Mouse (Mus musculus) erythroid progenitor cell, adult 5-6 weeks (primary cell): ENCODE results near the gene Zfp120. TPM values are rescaled to one million over a fixed set of nuclear protein-coding genes. Genes with fewer than 3 reads are reported as not detected.
A peak's percentile ranks its signal among the peaks of the same experiment; 100 is the strongest.
"Not testable (repeated sequence)": the region's sequence is repeated elsewhere in the genome, so short reads cannot be mapped to it uniquely, and the experiment has no call there.

Experiments
- ATAC-seq: replicated peaks from 2 replicates; pipeline ENCODE4 v1.8.0; 2016; ENCODE audit warnings: moderate number of reproducible peaks, mild to moderate bottlenecking, moderate TSS enrichment, inconsistent platforms; ENCODE audit not compliant: poor library complexity, low FRiP score, severe bottlenecking
- total RNA-seq, 2 experiments: library from RNA; stranded (forward) in 1 of 2; stranded (reverse) in 1 of 2; fragments of 150-400 nt in 1 of 2; fragments of 186-747, 209-891 nt in 1 of 2; gene quantifications; 2 replicates each; pipeline versions ENCODE4 v1.2.3 to v1.2.4; 2015 to 2017; ENCODE audit warnings: low replicate concordance in 2 of 2

The Zfp120 gene
- total RNA-seq (2015; ENCODE audit: low replicate concordance) (2.2 and 2.5 TPM in 2 replicates), total RNA-seq (2017; ENCODE audit: low replicate concordance) (4.4 and 26.9 TPM in 2 replicates)

DNA sequence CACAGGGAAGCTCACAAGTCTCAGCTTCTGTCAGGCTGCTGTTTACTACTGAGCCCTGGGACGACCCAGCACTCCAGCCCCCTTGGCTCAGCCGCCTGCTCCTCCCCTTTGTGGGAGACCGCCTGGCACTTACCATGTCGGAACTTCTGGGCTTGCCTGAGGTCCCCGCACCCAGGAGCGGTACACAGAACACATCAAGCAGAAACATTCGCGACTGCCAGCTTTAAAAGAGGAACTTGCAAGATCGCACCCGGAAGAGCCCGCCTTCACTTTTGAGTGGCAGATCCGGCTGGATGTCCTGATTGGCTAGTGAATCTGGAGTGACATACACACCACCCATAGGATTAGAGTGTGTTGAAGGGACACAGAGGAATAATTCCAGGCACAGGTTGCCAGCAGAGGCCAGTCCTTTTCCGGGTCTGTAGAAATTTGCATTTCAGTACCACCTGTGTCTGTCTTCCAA lies at the start of gene Zfp120:
Gene Zfp120, minus strand, starts transcription at position 274 of the 463 bp plus-strand sequence.
- ATAC-seq, result peak; percentile 89

DNA sequence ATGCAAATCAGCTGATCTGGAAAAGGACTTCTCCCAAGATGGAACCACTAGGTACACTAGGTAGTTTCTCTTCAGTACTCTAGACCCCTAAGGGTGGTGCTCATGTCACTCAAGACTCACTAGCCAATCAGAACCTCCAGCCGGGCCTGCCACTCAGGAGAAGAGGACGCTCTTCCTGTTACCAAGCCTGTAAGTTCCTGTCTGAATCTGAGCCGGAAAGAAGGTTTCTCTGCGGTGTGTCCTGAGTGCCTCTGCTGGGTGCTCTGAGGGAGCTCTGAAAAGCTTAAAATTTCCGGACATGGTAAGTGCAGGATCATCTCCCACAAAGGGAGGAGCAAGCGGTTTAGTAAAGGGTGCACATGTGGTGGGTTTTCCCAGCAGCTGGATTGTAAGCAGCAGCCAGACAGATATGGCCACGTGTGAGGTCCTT lies 45.1 kb upstream of the Zfp120 start, which contains the start of gene Gm14139:
Gene Gm14139, plus strand, starts transcription at position 186 of the 430 bp plus-strand sequence.
- ATAC-seq, result not testable (repeated sequence)

DNA sequence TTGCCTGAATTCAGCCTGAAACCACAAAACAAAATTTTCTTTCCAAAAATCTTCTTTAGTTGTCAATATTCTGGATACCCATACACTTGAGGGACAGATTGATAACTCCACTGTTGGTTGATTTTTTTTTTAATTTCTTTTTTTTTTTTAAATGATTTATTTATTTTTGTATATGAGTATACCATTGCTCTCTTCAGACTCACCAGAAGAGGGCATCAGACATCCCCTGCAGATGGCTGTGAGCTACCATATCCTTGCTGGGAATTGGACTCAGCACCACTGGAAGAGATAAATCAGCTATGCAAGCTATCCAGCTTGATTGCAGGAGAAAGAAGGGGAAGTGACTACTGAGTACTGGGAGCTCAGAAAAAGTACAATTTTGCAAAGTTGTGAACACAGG lies 44.5 kb upstream of the Zfp120 start:
- ATAC-seq, result not testable (repeated sequence)

DNA sequence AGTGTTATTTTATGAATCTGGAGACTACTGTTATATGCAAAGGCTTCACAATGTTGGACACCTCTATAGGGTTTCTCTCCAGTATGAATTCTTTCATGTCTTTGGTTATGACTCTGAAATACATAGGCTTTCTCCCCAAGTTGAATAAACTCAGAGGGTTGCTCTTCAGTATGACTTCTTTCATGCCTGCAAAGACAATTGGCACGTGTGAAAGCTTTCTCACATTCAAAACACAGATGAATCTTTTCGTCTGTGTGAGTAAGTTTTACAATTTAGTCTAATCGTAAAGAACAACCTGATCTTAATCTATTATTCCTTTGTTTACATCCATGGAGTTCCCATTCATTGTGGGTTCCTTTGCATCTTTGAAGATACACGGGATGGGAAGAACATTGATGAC lies 43.1 kb upstream of the Zfp120 start, which contains the start of gene Gm10770:
Gene Gm10770, minus strand, starts transcription at position 101 of the 400 bp plus-strand sequence.
- not testable (repeated sequence) for ATAC-seq

DNA sequence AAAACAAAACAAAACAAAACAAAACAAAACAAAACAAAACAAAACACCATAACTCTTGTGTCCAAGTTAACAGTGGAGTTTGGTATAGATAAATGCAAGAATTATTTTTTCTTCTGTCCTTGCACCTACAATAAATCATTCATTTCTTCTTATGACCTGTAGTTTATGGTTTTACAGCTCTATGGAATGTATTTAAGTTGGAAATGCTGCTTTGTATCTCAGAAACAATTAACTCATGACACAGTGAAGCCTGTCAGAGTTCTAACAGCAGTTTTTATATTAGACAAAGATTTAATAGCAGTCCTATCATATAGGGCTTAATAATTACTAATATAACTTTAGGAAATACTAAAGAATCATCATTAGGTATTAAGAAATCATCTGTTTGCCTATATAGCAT lies 37.3 kb upstream of the Zfp120 start:
- no peak for ATAC-seq

DNA sequence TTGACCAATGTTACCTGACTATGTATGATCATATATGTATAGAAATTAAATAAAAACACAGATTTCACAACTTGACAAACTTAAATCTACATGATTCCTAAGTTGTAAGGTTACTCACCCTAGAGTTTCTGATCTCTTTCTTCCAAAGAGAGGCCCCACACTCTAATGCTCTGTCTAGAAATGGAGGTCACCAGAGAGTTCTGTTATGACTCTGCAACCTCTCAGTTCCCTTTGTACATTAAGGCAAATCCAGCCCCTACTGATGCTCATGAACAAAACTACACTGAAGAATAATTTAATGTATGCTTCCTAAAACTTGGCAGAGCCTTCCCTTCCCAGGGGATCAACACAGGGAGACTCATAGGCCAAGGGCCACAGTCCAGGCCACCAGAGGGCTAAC lies 30.2 kb upstream of the Zfp120 start:
- no peak for ATAC-seq

DNA sequence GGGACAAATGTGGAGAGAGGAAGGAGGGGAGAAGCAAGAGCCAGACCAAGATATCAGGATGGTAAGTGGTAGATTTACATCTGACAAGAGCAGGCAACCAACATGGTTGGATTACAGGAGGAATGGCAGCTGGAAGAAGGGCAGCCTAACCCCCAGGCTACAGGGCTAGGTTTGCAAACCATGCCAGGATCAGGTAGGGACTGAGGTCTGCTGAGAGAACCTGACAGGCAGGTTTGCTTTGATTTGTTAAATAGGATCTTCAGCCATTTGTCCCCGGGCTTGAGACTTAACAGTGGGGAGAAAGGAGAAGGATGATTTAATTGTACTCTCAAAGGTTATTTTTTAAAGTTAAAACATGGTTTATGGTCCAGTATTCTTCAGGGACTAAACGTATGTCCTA lies 3.7 kb downstream of the Zfp120 start:
- ATAC-seq, result no peak

DNA sequence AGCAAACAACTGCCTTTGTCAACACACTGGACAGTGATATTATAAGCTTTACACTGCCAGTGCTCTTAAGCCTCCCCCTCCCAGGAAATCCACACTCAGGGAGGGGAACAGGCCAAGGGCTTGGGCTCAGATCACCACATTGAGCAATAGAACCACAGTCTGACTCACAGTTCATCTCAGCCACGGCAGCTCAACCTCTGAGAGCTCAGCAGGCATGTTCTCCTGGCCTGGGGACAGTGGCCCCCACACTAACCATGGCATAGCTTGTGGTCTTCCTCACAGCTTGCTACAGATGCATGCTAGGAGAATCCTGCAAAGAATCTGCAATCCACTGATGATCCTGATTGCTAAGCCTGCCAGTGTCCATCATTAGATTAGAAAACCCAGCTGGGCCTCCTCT lies 4.5 kb downstream of the Zfp120 start:
- ATAC-seq, result not testable (repeated sequence)

DNA sequence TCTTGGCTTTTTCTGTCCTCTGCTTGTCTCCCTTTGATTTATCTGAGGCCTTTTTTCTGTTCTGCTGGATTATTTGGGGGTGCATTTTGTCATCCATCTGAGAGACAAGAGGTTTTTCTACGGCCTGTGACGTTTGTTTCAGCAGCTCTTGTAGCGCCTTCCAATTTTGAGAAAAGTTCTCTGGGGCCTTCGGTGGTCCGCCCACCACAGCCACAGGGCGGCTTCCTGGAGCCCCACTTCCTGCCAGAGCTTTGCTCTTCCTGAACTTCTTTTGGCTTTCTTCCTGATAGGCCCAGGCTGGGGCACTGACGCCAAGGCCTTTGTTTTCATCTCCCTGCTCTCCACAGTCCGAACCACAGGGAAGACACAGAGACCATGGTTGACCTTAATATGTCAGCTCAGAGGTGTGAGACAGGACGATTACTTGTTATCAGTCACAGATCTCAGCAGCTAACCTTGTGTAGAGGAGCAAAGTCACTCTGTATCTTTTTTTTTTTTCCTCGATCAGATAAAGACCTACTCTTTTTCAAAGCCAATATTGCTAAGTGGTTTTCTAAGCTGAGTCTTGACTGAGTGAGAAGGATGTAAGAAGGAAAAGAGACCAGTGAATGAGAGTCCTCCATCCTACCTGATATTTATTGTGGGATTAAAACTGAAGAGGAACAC lies 25.1 kb downstream of the Zfp120 start:
- ATAC-seq, result no peak

DNA sequence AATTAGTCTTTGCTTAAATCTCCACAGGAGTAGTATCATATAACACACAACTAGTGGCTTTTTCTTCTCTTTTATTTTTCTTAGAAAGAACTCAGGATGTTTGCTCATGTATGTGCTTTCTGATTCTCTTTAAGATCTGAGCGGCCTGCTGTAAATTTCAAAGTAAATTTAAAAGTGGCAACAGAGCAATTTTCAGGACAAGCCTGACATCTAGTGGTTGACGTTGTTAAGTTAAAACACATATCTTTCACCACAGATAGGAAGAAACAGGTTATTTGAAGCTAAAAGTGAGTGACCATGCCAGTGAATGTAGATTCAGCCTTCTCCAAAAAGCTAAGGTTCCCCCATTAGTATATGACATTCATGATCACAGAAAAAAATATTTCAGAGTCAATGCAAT lies 36.9 kb downstream of the Zfp120 start:
- ATAC-seq, result not testable (repeated sequence)

Other genes with a start within 250 kb of the Zfp120 start
- not detected in 2 replicates for gene Gm10770, start 43.0 kb upstream of the Zfp120 start, total RNA-seq (2015; ENCODE audit: low replicate concordance)
- not detected in 2 replicates for gene Gm10770, start 43.0 kb upstream of the Zfp120 start, total RNA-seq (2017; ENCODE audit: low replicate concordance)
- not detected in 2 replicates for gene Gm14139, start 45.0 kb upstream of the Zfp120 start, total RNA-seq (2015; ENCODE audit: low replicate concordance)
- not detected in 2 replicates for gene Gm14139, start 45.0 kb upstream of the Zfp120 start, total RNA-seq (2017; ENCODE audit: low replicate concordance)
- 0.36 TPM in 1 of 2 replicates, not detected in the other for gene Zfp937, start 81.4 kb upstream of the Zfp120 start, total RNA-seq (2015; ENCODE audit: low replicate concordance)
- not detected in 2 replicates for gene Zfp937, start 81.4 kb upstream of the Zfp120 start, total RNA-seq (2017; ENCODE audit: low replicate concordance)
- 2.5 TPM in 1 of 2 replicates, not detected in the other for gene Gm21994, start 118.9 kb upstream of the Zfp120 start, total RNA-seq (2015; ENCODE audit: low replicate concordance)
- not detected in 2 replicates for gene Gm21994, start 118.9 kb upstream of the Zfp120 start, total RNA-seq (2017; ENCODE audit: low replicate concordance)
- gene Gm14124, start 120.8 kb upstream of the Zfp120 start, total RNA-seq (2015; ENCODE audit: low replicate concordance), result not detected in 2 replicates
- not detected in 2 replicates for gene Gm14124, start 120.8 kb upstream of the Zfp120 start, total RNA-seq (2017; ENCODE audit: low replicate concordance)
- 16.9 TPM in 1 of 2 replicates, not detected in the other for gene Gm10130, start 187.0 kb upstream of the Zfp120 start, total RNA-seq (2015; ENCODE audit: low replicate concordance)
- gene Gm10130, start 187.0 kb upstream of the Zfp120 start, total RNA-seq (2017; ENCODE audit: low replicate concordance), result not detected in 2 replicates
- not detected in 2 replicates for gene 3300002I08Rik, start 226.1 kb upstream of the Zfp120 start, total RNA-seq (2015; ENCODE audit: low replicate concordance)
- not detected in 2 replicates for gene 3300002I08Rik, start 226.1 kb upstream of the Zfp120 start, total RNA-seq (2017; ENCODE audit: low replicate concordance)